Mouse (Mus musculus): ENCODE results near the gene Phf1.

DNA sequence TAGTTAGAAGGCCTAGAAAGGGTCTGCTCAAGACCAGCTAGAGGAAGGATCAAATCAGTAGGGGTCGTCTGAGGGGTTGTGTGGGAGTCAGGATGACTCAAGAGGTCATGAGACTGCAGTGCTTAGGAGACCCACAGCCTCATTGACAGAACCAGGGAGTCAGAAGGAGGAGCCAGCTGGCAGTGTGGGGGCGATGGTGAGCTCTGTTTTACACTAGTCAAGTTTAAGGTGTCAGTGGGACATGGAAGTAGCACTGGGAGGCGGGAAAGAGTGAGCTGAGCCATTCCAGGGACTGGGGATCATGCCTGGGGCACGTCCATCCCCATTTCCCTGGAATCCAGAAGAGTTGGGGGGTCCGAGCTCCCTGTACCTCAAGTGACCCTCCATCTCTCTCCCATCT, 26.0 kb downstream of the Phf1 start:
- no peak for TF ChIP-seq CTCF (IDR thresholded peaks at IDR 0.05; ENCODE audit: insufficient read depth, low read length)
- TF ChIP-seq POLR2A (IDR thresholded peaks at IDR 0.05; ENCODE audit: borderline replicate concordance, extremely low read depth, low read depth, low read length): no peak

All from lung, adult 2 months (tissue).